Mouse (Mus musculus) B cell, adult (primary cell): ENCODE data around the gene LTO1. TPM values are rescaled to one million over a fixed set of nuclear protein-coding genes. Genes with fewer than 3 reads are reported as not detected.

Source experiments
- total RNA-seq: library from RNA; stranded (reverse); gene quantifications from 4 replicates; pipeline ENCODE4 v1.2.4, GENCODE M21; 2023; ENCODE audit not compliant: inconsistent age

LTO1 gene
- 27.6 to 33.6 TPM (median 32.1 TPM) in 4 replicates for total RNA-seq

GRCm38 (mm10) chr7:144914948-144915750 is at the start of gene LTO1:
Gene LTO1 (plus strand): TSS chr7:144915100.

DNA sequence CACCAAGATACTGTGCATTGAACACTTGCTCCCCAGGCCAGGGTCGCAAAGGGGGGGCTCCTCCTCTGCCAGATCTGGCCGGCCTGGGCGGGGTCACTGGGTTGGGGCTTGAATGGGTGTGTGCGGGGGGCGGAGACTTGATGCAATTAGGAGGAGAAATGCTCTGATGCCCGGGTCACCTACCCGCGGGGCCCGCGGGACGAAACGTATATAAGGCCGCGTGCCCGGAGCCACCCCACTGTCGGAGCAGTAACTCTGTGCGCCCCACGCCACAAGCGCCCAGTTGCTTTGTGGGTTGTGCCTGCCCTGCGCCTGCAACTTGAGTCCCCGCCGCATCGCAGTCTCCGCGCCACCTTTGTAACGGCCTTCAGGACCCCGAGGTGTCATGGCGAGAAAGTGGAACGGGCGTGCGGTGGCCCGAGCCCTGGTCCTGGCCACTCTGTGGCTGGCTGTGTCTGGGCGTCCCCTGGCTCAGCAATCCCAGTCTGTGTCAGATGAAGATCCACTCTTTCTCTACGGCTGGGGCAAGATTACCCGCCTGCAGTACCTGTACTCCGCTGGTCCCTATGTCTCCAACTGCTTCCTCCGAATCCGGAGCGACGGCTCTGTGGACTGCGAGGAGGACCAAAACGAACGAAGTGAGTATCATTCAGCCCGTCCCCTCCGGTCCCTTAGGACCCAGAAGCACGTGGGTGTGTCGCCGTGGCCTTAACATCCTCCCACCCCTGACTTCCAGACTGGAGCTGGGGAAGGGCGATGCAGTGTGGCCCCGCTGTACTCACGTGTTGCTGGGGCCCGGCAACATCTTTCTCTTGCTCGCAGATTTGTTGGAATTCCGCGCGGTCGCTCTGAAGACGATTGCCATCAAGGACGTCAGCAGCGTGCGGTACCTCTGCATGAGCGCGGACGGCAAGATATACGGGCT is 18.3 kb upstream of the LTO1 start, which contains the start of gene Fgf15:
Gene Fgf15 (plus strand): TSS at position 238 of the 925 bp plus-strand sequence.

DNA sequence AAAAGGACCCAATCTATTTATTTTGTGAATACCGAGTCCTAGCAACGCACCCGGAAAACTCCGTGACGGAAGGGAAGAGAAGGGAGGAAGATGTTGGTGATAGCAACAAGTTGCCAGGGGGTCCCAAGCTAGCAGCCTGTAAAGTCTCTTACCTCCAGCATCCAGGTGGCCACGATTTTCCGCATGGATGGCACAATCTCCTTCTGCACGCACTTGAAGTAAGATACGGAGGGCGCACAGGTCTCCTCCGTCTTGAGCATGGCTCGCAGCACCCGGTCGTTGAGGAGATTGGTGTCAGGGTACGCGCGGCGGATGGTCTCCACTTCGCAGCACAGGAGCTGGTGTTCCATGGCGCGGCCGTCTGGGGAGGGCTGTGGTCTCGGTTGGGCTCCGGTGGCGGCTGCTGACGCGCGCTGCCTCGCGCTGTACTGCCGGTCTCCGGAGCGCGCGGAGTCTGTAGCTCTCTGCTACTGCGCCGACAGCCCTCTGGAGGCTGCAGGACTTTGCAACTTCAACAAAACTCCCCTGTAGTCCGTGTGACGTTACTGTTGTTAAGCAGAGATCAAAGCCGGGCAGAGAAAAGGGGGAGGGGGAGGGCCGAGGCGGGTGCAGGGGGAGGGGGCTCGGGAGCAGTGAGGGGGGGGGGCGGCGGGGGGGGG is 24.6 kb downstream of the LTO1 start, which contains the start of gene Ccnd1:
Gene Ccnd1 (minus strand): TSS at position 582 of the 659 bp plus-strand sequence.

Other genes with a start within 250 kb of the LTO1 start
- gene Ano1, start 163.1 kb upstream of the LTO1 start, total RNA-seq = 0.32 TPM in 1 of 4 replicates, not detected in the others
- not detected in 4 replicates for gene Fgf3, start 77.0 kb upstream of the LTO1 start, total RNA-seq
- gene Fgf4, start 67.7 kb upstream of the LTO1 start, total RNA-seq = not detected in 4 replicates
- gene Fgf15, start 18.6 kb upstream of the LTO1 start, total RNA-seq = not detected in 4 replicates
- 0.27 to 1.8 TPM (median 0.91 TPM) in 4 replicates for gene Ccnd1, start 24.8 kb downstream of the LTO1 start, total RNA-seq